Mouse (Mus musculus) gastrocnemius, adult 8-10 months (tissue): Measurements from ENCODE around the gene Paqr8. TPM values are rescaled to one million over a fixed set of nuclear protein-coding genes. Genes with fewer than 3 reads are reported as not detected.
"Not testable (repeated sequence)": the region's sequence is repeated elsewhere in the genome, so short reads cannot be mapped to it uniquely, and the experiment has no call there.

Source experiments
- DNase-seq, 2 experiments: peaks; one replicate each; pipeline ENCODE4 v3.0.0; 2022; ENCODE audit warnings: low spot score in 2 of 2
- total RNA-seq, 4 experiments: library from RNA; stranded (reverse); gene quantifications; 2 replicates each; pipeline ENCODE4 v1.2.4; 2022

Paqr8 gene
- total RNA-seq, 4 experiments from 2014 or later: 0.58 to 0.92 (median 0.79) TPM

GRCm38 (mm10) chr1:20908541-20908940 is 18.1 kb downstream of the Paqr8 start:
- DNase-seq: no peak

GRCm38 (mm10) chr1:20912115-20912514 is 21.7 kb downstream of the Paqr8 start:
- DNase-seq: no peak

GRCm38 (mm10) chr1:20912527-20913171 is 22.2 kb downstream of the Paqr8 start:
- DNase-seq: no peak

- DNase-seq: no peak
Measured at GRCm38 (mm10) chr1:20914769-20915168, 24.4 kb downstream of the Paqr8 start.

- DNase-seq: no peak
Measured at GRCm38 (mm10) chr1:20915608-20916007, 25.2 kb downstream of the Paqr8 start.

GRCm38 (mm10) chr1:20917496-20918050 is 27.2 kb downstream of the Paqr8 start:
- no peak for DNase-seq

GRCm38 (mm10) chr1:20919728-20920127 is 29.3 kb downstream of the Paqr8 start:
- no peak for DNase-seq

GRCm38 (mm10) chr1:20921081-20921528 is 30.7 kb downstream of the Paqr8 start:
- DNase-seq: no peak

GRCm38 (mm10) chr1:20922612-20923399 is 32.4 kb downstream of the Paqr8 start:
- no peak for DNase-seq

- DNase-seq: not testable (repeated sequence)
Measured at GRCm38 (mm10) chr1:20925324-20925723, 34.9 kb downstream of the Paqr8 start.

GRCm38 (mm10) chr1:20925926-20926325 is 35.5 kb downstream of the Paqr8 start:
- no peak for DNase-seq

GRCm38 (mm10) chr1:20926376-20926775 is 36.0 kb downstream of the Paqr8 start:
- DNase-seq: no peak

- DNase-seq: no peak
Measured at GRCm38 (mm10) chr1:20928487-20928886, 38.1 kb downstream of the Paqr8 start.

GRCm38 (mm10) chr1:20933457-20933856 is 43.1 kb downstream of the Paqr8 start:
- DNase-seq: peak in 1 of 2 experiments; percentile 20

GRCm38 (mm10) chr1:20935106-20935505 is 44.7 kb downstream of the Paqr8 start:
- DNase-seq: no peak

- DNase-seq: no peak
Measured at GRCm38 (mm10) chr1:20939046-20939445, 48.6 kb downstream of the Paqr8 start.

- DNase-seq: peak in 1 of 2 experiments; percentile 9
Measured at GRCm38 (mm10) chr1:20940151-20940550, 49.7 kb downstream of the Paqr8 start.

- DNase-seq: no peak
Measured at GRCm38 (mm10) chr1:20941322-20941721, 50.9 kb downstream of the Paqr8 start.

GRCm38 (mm10) chr1:20941857-20942256 is 51.5 kb downstream of the Paqr8 start:
- no peak for DNase-seq

GRCm38 (mm10) chr1:20943016-20943415 is 52.6 kb downstream of the Paqr8 start:
- no peak for DNase-seq

- peak; percentile 86 to 92 for DNase-seq
Measured at GRCm38 (mm10) chr1:20951300-20951763, 60.9 kb downstream of the Paqr8 start, which contains the start of gene Efhc1. TSS of gene Efhc1 (plus strand) at chr1:20951626.

- DNase-seq: no peak
Measured at GRCm38 (mm10) chr1:20951799-20952198, 61.4 kb downstream of the Paqr8 start.
